Mouse (Mus musculus) lung, embryonic 15.5 days (tissue): ENCODE results near the gene Ap1b1. TPM values are rescaled to one million over a fixed set of nuclear protein-coding genes. Genes with fewer than 3 reads are reported as not detected.

Experiments
- ATAC-seq: fragments of 200-750 bp; cut with Nextera tagmentation; 2 replicates; pipeline ENCODE4 v1.8.0; 2017; ENCODE audit warnings: moderate number of reproducible peaks, borderline replicate concordance; ENCODE audit not compliant: low FRiP score, low TSS enrichment; ENCODE audit errors: extremely low read depth
- H3K27ac ChIP-seq: fragments of 300-500 bp; sonication (generic); 2 replicates; pipeline ENCODE4 v1.5.1; 2015; ENCODE audit warnings: moderate library complexity, mild to moderate bottlenecking, inconsistent platforms
- H3K27me3 ChIP-seq: fragments of 300-500 bp; sonication (generic); 2 replicates; pipeline ENCODE4 v1.6.1; 2015; ENCODE audit warnings: inconsistent platforms
- H3K36me3 ChIP-seq: fragments of 300-500 bp; sonication (generic); 2 replicates; pipeline ENCODE4 v1.6.1; 2015; ENCODE audit warnings: inconsistent platforms
- H3K4me1 ChIP-seq: fragments of 300-500 bp; sonication (generic); 2 replicates; pipeline ENCODE4 v1.6.1; 2015; ENCODE audit warnings: inconsistent platforms
- H3K4me2 ChIP-seq: fragments of 300-500 bp; sonication (generic); 2 replicates; pipeline ENCODE4 v1.6.1; 2015; ENCODE audit warnings: inconsistent platforms, mild to moderate bottlenecking, moderate library complexity
- H3K4me3 ChIP-seq: fragments of 300-500 bp; sonication (generic); 2 replicates; pipeline ENCODE4 v1.5.1; 2015; ENCODE audit warnings: mild to moderate bottlenecking, inconsistent platforms
- H3K9ac ChIP-seq: fragments of 300-500 bp; sonication (generic); 2 replicates; pipeline ENCODE4 v1.6.1; 2015; ENCODE audit warnings: inconsistent platforms
- H3K9me3 ChIP-seq: fragments of 300-500 bp; sonication (generic); 2 replicates; pipeline ENCODE4 v1.6.1; 2016; ENCODE audit warnings: inconsistent platforms
- WGBS: fragments of 180-500 bp; shearing (Covaris S2); methylation state at CpG from one replicate; pipeline ENCODE4 v1.1.7; 2015; 5-methylcytosine and 5-hydroxymethylcytosine counted together
- polyA plus RNA-seq: library from polyadenylated mRNA; unstranded; fragments of >200 nt; fragmentation: Nextera tagmentation; extraction: Ambion mirVana; gene quantifications from 2 replicates; pipeline ENCODE4 v1.2.1, GENCODE M21; 2015

The Ap1b1 gene
- polyA plus RNA-seq, 1 experiment from 2014 or later: 50.5 TPM

- 85% methylated on average over 2 of the region's 2 CpGs for whole genome bisulfite sequencing
- no peak for ATAC-seq
- Histone ChIP-seq H3K27me3 (no peaks in the 10 kb centered on the region), H3K4me3 (no peak overlapping the region), H3K9ac (no peak overlapping the region), H3K9me3 (no peaks in the 10 kb centered on the region), H3K36me3 (no peaks in the 10 kb centered on the region), H3K27ac (no peak overlapping the region), H3K4me2 (no peak overlapping the region), H3K4me1 (peaks cover 9% of the 10 kb centered on the region; the same call in 1 of the 2 replicates)
Measured at GRCm38 (mm10) chr11:4992471-4992870, 5.8 kb downstream of the Ap1b1 start.

- no peak for ATAC-seq
- H3K9ac ChIP-seq: no peak overlapping the region
- no peak overlapping the region for H3K4me2 ChIP-seq
- H3K27me3 ChIP-seq: no peaks in the 10 kb centered on the region
- WGBS: 86% methylated on average over 3 of the region's 3 CpGs
- no peak overlapping the region for H3K4me3 ChIP-seq
- no peaks in the 10 kb centered on the region for H3K9me3 ChIP-seq
- peaks cover 4% of the 10 kb centered on the region for H3K4me1 ChIP-seq
- H3K36me3 ChIP-seq: no peaks in the 10 kb centered on the region
- no peak overlapping the region for H3K27ac ChIP-seq
Measured at GRCm38 (mm10) chr11:4995676-4996075, 9.1 kb downstream of the Ap1b1 start.

- peaks cover 4% of the 10 kb centered on the region for H3K4me1 ChIP-seq
- H3K9ac ChIP-seq: no peak overlapping the region
- H3K9me3 ChIP-seq: no peaks in the 10 kb centered on the region
- no peaks in the 10 kb centered on the region for H3K27me3 ChIP-seq
- H3K4me2 ChIP-seq: no peak overlapping the region
- H3K4me3 ChIP-seq: no peak overlapping the region
- 77% methylated on average over 5 of the region's 5 CpGs for WGBS
- ATAC-seq: no peak
- H3K36me3 ChIP-seq: no peaks in the 10 kb centered on the region
- no peak overlapping the region for H3K27ac ChIP-seq
Measured at GRCm38 (mm10) chr11:4996621-4997199, 10.1 kb downstream of the Ap1b1 start.

GRCm38 (mm10) chr11:4998352-4998751 is 11.7 kb downstream of the Ap1b1 start:
- Histone ChIP-seq H3K4me1 (peaks cover 4% of the 10 kb centered on the region), H3K27ac (peak overlapping the region; percentile 11; the same call in 1 of the 2 replicates), H3K36me3 (peaks cover 5% of the 10 kb centered on the region), H3K4me2 (no peak overlapping the region), H3K9me3 (no peaks in the 10 kb centered on the region), H3K4me3 (no peak overlapping the region), H3K27me3 (no peaks in the 10 kb centered on the region), H3K9ac (no peak overlapping the region)
- ATAC-seq: no peak
- WGBS: 46% methylated on average over 3 of the region's 3 CpGs

- WGBS: 62% methylated on average over 1 of the region's 1 CpGs
- H3K4me3 ChIP-seq: no peak overlapping the region
- H3K9me3 ChIP-seq: no peaks in the 10 kb centered on the region
- no peak for ATAC-seq
- peaks cover 4% of the 10 kb centered on the region for H3K4me1 ChIP-seq
- no peak overlapping the region for H3K9ac ChIP-seq
- peaks cover 5% of the 10 kb centered on the region for H3K36me3 ChIP-seq
- H3K27me3 ChIP-seq: no peaks in the 10 kb centered on the region
- no peak overlapping the region for H3K4me2 ChIP-seq
- peak overlapping the region; percentile 11; the same call in 1 of the 2 replicates for H3K27ac ChIP-seq
Measured at GRCm38 (mm10) chr11:4998762-4999161, 12.1 kb downstream of the Ap1b1 start.

- Histone ChIP-seq H3K9me3 (no peaks in the 10 kb centered on the region), H3K4me1 (peaks cover 4% of the 10 kb centered on the region), H3K9ac (no peak overlapping the region), H3K4me3 (no peak overlapping the region), H3K27ac (no peak overlapping the region), H3K36me3 (peaks cover 5% of the 10 kb centered on the region), H3K27me3 (no peaks in the 10 kb centered on the region), H3K4me2 (no peak overlapping the region)
- ATAC-seq: no peak
- WGBS: 86% methylated on average over 1 of the region's 1 CpGs
Measured at GRCm38 (mm10) chr11:5000241-5000640, 13.6 kb downstream of the Ap1b1 start.

GRCm38 (mm10) chr11:5002826-5003225 is 16.2 kb downstream of the Ap1b1 start:
- WGBS: 78% methylated on average over 4 of the region's 4 CpGs
- no peak for ATAC-seq

GRCm38 (mm10) chr11:5005528-5005927 is 18.9 kb downstream of the Ap1b1 start:
- Histone ChIP-seq H3K27me3 (no peaks in the 10 kb centered on the region), H3K4me3 (no peak overlapping the region), H3K9me3 (no peaks in the 10 kb centered on the region), H3K27ac (no peak overlapping the region), H3K36me3 (peaks cover 10% of the 10 kb centered on the region), H3K4me2 (no peak overlapping the region), H3K4me1 (no peaks in the 10 kb centered on the region), H3K9ac (no peak overlapping the region)
- 96% methylated on average over 2 of the region's 2 CpGs for WGBS
- no peak for ATAC-seq

More at GRCm38 (mm10) chr11:5002826-5003225, 16.2 kb downstream of the Ap1b1 start:
- Histone ChIP-seq H3K9me3 (no peaks in the 10 kb centered on the region), H3K27ac (no peak overlapping the region), H3K27me3 (no peaks in the 10 kb centered on the region), H3K36me3 (peaks cover 5% of the 10 kb centered on the region), H3K4me1 (peaks cover 4% of the 10 kb centered on the region), H3K9ac (no peak overlapping the region), H3K4me2 (no peak overlapping the region), H3K4me3 (no peak overlapping the region)

GRCm38 (mm10) chr11:5007186-5007585 is 20.6 kb downstream of the Ap1b1 start:
- H3K4me2 ChIP-seq: no peak overlapping the region
- no peak overlapping the region for H3K4me3 ChIP-seq
- WGBS: 67% methylated on average over 1 of the region's 1 CpGs
- no peaks in the 10 kb centered on the region for H3K9me3 ChIP-seq
- no peak for ATAC-seq
- H3K27me3 ChIP-seq: no peaks in the 10 kb centered on the region
- peaks cover 10% of the 10 kb centered on the region for H3K36me3 ChIP-seq
- H3K4me1 ChIP-seq: no peaks in the 10 kb centered on the region
- H3K27ac ChIP-seq: no peak overlapping the region
- H3K9ac ChIP-seq: no peak overlapping the region

GRCm38 (mm10) chr11:5008867-5009266 is 22.2 kb downstream of the Ap1b1 start:
- Histone ChIP-seq H3K4me3 (no peak overlapping the region), H3K9ac (no peak overlapping the region), H3K9me3 (no peaks in the 10 kb centered on the region), H3K4me2 (no peak overlapping the region), H3K36me3 (peaks cover 14% of the 10 kb centered on the region; the same call in 1 of the 2 replicates), H3K27ac (no peak overlapping the region), H3K4me1 (no peaks in the 10 kb centered on the region), H3K27me3 (no peaks in the 10 kb centered on the region)
- ATAC-seq: no peak
- 62% methylated on average over 3 of the region's 3 CpGs for WGBS

- Histone ChIP-seq H3K9ac (no peak overlapping the region), H3K4me3 (no peak overlapping the region), H3K36me3 (peaks cover 18% of the 10 kb centered on the region; the same call in 1 of the 2 replicates), H3K4me2 (no peak overlapping the region), H3K9me3 (no peaks in the 10 kb centered on the region), H3K27ac (no peak overlapping the region), H3K4me1 (no peaks in the 10 kb centered on the region), H3K27me3 (no peaks in the 10 kb centered on the region)
- no peak for ATAC-seq
- whole genome bisulfite sequencing: 65% methylated on average over 3 of the region's 3 CpGs
Measured at GRCm38 (mm10) chr11:5009354-5010074, 22.9 kb downstream of the Ap1b1 start.

- WGBS: 88% methylated on average over 1 of the region's 1 CpGs
- no peak for ATAC-seq
- no peak overlapping the region for H3K9ac ChIP-seq
- H3K27me3 ChIP-seq: no peaks in the 10 kb centered on the region
- H3K4me1 ChIP-seq: no peaks in the 10 kb centered on the region
- no peaks in the 10 kb centered on the region for H3K9me3 ChIP-seq
- peaks cover 18% of the 10 kb centered on the region; the same call in 1 of the 2 replicates for H3K36me3 ChIP-seq
- H3K4me2 ChIP-seq: no peak overlapping the region
- no peak overlapping the region for H3K4me3 ChIP-seq
- H3K27ac ChIP-seq: no peak overlapping the region
Measured at GRCm38 (mm10) chr11:5010205-5010604, 23.6 kb downstream of the Ap1b1 start.
